Mouse (Mus musculus): ENCODE results near the gene a. TPM values are rescaled to one million over a fixed set of nuclear protein-coding genes. Genes with fewer than 3 reads are reported as not detected.

The a gene
- polyA plus RNA-seq, 1 experiment from 2014 or later = 2.0 TPM

- DNase-seq (ENCODE audit: extremely low spot score, low spot score) = no peak
- Histone ChIP-seq H3K27me3 (ENCODE audit: poor library complexity, severe bottlenecking) (no peaks in the 10 kb centered on the region), H3K27ac (no peak overlapping the region), H3K9me3 (peaks cover 8% of the 10 kb centered on the region), H3K4me1 (peaks cover 7% of the 10 kb centered on the region), H3K4me3 (no peak overlapping the region), H3K36me3 (replicated peaks) (no peaks in the 10 kb centered on the region)
- 78% methylated on average over 9 of the region's 9 CpGs for WGBS
Observed at GRCm38 (mm10) chr2:154764828-154765497, 26.2 kb upstream of the a start.

DNA sequence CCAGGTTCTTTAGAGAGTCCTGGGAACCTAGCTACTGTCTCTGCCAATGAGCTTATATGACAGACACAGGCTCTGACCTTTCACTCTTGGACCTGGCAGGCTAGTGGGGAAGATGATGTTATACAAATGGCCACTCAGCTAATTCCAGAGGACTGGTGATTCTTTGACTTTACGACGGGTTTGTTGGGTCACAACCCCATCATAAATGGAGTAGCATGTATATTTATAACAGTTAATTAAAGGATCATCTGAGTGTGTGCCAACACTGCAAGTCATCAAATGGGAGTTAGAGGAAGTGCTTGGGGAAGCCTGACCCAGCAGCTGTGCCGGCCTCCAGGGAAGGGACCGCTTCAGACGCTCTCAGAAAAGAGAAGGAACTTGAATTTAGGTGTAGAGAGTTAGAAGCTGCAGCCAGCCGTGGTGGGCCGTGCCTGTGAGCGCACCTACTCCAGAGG, 25.6 kb upstream of the a start:
- Histone ChIP-seq H3K4me1 (peaks cover 7% of the 10 kb centered on the region), H3K27ac (no peak overlapping the region), H3K9me3 (peaks cover 6% of the 10 kb centered on the region), H3K4me3 (no peak overlapping the region), H3K36me3 (replicated peaks) (no peaks in the 10 kb centered on the region), H3K27me3 (ENCODE audit: poor library complexity, severe bottlenecking) (no peaks in the 10 kb centered on the region)
- no peak for DNase-seq (ENCODE audit: extremely low spot score, low spot score)
- WGBS = 86% methylated on average over 8 of the region's 8 CpGs

GRCm38 (mm10) chr2:154767051-154767450, 24.2 kb upstream of the a start:
- H3K4me1 ChIP-seq = peaks cover 7% of the 10 kb centered on the region
- 93% methylated on average over 6 of the region's 6 CpGs for WGBS
- no peak for DNase-seq (ENCODE audit: extremely low spot score, low spot score)

DNA sequence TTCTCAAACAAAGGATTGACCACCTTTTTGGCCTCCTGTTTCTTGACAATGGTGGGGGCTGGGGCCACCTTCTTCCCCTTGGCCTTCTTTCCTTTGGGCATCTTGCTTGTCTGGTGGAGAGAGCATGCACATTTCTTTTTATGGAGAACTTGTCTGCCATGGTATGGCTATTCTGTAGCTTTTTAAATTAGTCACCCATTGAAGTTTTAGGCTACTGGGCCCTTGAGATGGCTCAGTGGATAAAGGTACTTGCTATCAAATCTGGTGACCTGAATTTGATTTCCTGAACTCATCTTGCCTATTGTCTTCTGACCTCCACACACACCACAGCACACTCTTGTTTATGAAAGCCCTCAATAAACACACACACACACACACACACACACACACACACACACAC, 21.3 kb upstream of the a start, which contains the start of gene Gm14214:
TSS of gene Gm14214 (minus strand) at position 101 of the 400 bp plus-strand sequence.
- Histone ChIP-seq H3K9me3 (0 out of 2 replicates have a peak, but pooled peaks cover 2% of the 10 kb centered on the region), H3K4me1 (0 out of 2 replicates have a peak, but pooled peaks cover 4% of the 10 kb centered on the region), H3K4me3 (no peak within 1 kb of the TSS), H3K27me3 (ENCODE audit: poor library complexity, severe bottlenecking) (no peaks in the 10 kb centered on the region), H3K27ac (no peak within 1 kb of the TSS), H3K36me3 (replicated peaks) (no peaks in the 10 kb centered on the region)
- DNase-seq (ENCODE audit: extremely low spot score, low spot score) = no peak

More at GRCm38 (mm10) chr2:154767051-154767450, 24.2 kb upstream of the a start:
- no peaks in the 10 kb centered on the region for H3K36me3 ChIP-seq (replicated peaks)
- H3K4me3 ChIP-seq = no peak overlapping the region
- H3K27me3 ChIP-seq (ENCODE audit: poor library complexity, severe bottlenecking) = no peaks in the 10 kb centered on the region
- H3K27ac ChIP-seq = no peak overlapping the region
- no peaks in the 10 kb centered on the region for H3K9me3 ChIP-seq

DNA sequence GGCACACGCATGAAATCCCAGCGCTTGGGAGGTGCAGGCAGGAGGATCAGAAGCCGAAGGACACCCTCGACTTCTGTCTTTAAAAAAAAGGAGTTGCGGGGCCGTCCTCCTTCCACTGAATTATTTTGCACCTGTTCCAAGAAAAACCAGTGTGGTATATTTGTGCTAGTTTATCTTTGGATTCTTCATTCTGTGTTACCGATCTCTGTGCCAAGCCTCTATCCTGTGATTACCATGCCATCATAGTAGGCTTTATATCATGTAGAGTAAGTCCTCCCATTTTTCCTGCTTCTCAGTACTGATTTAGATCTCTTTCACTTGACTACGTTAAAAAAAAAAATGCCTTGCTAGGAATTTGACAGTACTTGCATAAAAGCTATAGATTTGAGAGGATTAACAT, 19.6 kb upstream of the a start:
- 88% methylated on average over 8 of the region's 8 CpGs for WGBS

GRCm38 (mm10) chr2:154774032-154774431, 17.2 kb upstream of the a start:
- H3K36me3 ChIP-seq (replicated peaks) = no peaks in the 10 kb centered on the region
- WGBS = 80% methylated on average over 1 of the region's 1 CpGs
- 0 out of 2 replicates have a peak, but pooled peaks cover 4% of the 10 kb centered on the region for H3K4me1 ChIP-seq
- 0 out of 2 replicates have a peak, but pooled peaks cover 2% of the 10 kb centered on the region for H3K9me3 ChIP-seq
- H3K4me3 ChIP-seq = no peak overlapping the region
- DNase-seq (ENCODE audit: extremely low spot score, low spot score) = peak; percentile 38
- no peak overlapping the region for H3K27ac ChIP-seq
- H3K27me3 ChIP-seq (ENCODE audit: poor library complexity, severe bottlenecking) = no peaks in the 10 kb centered on the region

More for the DNA sequence above, 19.6 kb upstream of the a start:
- H3K4me1 ChIP-seq = 0 out of 2 replicates have a peak, but pooled peaks cover 4% of the 10 kb centered on the region
- H3K27ac ChIP-seq = no peak overlapping the region
- H3K9me3 ChIP-seq = 0 out of 2 replicates have a peak, but pooled peaks cover 2% of the 10 kb centered on the region
- no peak for DNase-seq (ENCODE audit: extremely low spot score, low spot score)
- no peaks in the 10 kb centered on the region for H3K27me3 ChIP-seq (ENCODE audit: poor library complexity, severe bottlenecking)
- no peak overlapping the region for H3K4me3 ChIP-seq
- no peaks in the 10 kb centered on the region for H3K36me3 ChIP-seq (replicated peaks)

- DNase-seq (ENCODE audit: extremely low spot score, low spot score) = no peak
- H3K9me3 ChIP-seq = 0 out of 2 replicates have a peak, but pooled peaks cover 2% of the 10 kb centered on the region
- no peaks in the 10 kb centered on the region for H3K36me3 ChIP-seq (replicated peaks)
- no peak overlapping the region for H3K27ac ChIP-seq
- no peak overlapping the region for H3K4me3 ChIP-seq
- WGBS = 77% methylated on average over 7 of the region's 7 CpGs
- H3K27me3 ChIP-seq (ENCODE audit: poor library complexity, severe bottlenecking) = no peaks in the 10 kb centered on the region
- H3K4me1 ChIP-seq = peaks cover 9% of the 10 kb centered on the region; the same call in 1 of the 2 replicates
Observed at GRCm38 (mm10) chr2:154776496-154776895, 14.7 kb upstream of the a start.

- 57% methylated on average over 3 of the region's 3 CpGs for WGBS
- H3K36me3 ChIP-seq (replicated peaks) = no peaks in the 10 kb centered on the region
- no peak for DNase-seq (ENCODE audit: extremely low spot score, low spot score)
- peaks cover 29% of the 10 kb centered on the region for H3K4me1 ChIP-seq
- H3K9me3 ChIP-seq = no peaks in the 10 kb centered on the region
- no peak overlapping the region for H3K27ac ChIP-seq
- no peaks in the 10 kb centered on the region for H3K27me3 ChIP-seq (ENCODE audit: poor library complexity, severe bottlenecking)
- H3K4me3 ChIP-seq = no peak overlapping the region
Observed at GRCm38 (mm10) chr2:154779648-154780047, 11.6 kb upstream of the a start.

DNA sequence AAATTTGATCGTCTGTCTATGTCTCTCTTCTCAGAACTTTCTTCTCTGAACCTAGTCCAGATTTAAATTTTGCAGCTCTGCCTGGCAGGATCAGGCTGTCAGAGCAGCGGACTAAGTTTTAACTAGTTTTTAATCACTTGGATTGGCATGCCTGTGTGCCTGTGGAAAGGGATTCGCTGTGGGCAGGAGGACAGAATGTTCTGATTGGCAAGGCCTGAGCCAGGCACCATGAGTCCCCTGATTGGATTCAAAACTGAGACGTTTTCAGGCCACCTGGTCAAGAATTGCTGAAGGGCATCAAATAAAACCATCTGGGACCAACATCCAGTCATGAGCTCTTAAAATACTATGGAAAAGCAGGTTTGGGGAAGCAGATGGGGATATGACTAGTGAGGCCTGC, 8.8 kb upstream of the a start:
- WGBS = 86% methylated on average over 4 of the region's 4 CpGs
- Histone ChIP-seq H3K4me3 (no peak overlapping the region), H3K36me3 (replicated peaks) (no peaks in the 10 kb centered on the region), H3K9me3 (no peaks in the 10 kb centered on the region), H3K27me3 (ENCODE audit: poor library complexity, severe bottlenecking) (no peaks in the 10 kb centered on the region), H3K27ac (no peak overlapping the region), H3K4me1 (peaks cover 44% of the 10 kb centered on the region)
- DNase-seq (ENCODE audit: extremely low spot score, low spot score) = no peak

DNA sequence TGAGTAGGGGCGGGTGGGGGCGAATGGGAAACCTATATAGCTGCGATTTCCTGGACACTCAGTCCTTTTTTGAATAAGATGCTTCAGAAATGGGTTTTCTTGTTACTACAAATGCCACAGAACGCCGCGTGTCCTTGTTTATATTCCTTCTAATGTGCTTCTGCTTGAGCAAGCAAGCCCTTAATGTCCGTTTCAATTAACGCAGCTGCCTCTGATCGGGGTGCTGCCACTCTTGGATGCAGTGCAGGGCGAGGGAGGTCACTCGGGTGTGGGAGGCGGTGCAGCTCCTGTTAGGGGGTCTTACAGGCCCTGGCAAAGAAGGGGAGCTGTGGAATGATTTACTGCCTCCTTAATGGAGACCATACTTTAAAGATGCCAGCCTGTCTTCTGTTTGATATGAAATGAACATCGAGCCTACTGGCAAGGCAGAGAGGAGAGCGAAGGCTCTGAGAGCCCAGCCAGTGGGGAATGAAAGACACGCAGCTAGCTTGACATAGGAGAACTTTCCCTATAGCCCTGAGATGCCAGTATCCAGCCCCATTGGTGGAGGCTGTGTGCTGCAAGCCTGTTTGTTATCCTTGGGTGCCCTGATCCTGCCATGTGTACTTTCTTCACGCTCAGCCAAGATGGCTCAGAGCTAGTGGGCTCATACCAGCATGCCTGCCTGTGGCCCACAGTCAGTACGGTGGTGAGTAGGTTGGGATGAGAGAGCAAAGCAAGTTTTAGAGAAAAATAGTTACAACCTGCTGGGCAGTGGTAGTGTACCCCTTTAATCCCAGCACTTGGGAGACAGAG, 8.1 kb upstream of the a start:
- Histone ChIP-seq H3K4me1 (peaks cover 44% of the 10 kb centered on the region), H3K27ac (0 out of 2 replicates have a peak overlapping the region, but pooled peaks have one; percentile 6), H3K9me3 (no peaks in the 10 kb centered on the region), H3K27me3 (ENCODE audit: poor library complexity, severe bottlenecking) (no peaks in the 10 kb centered on the region), H3K4me3 (no peak overlapping the region), H3K36me3 (replicated peaks) (no peaks in the 10 kb centered on the region)
- no peak for DNase-seq (ENCODE audit: extremely low spot score, low spot score)
- 75% methylated on average over 17 of the region's 17 CpGs for WGBS

- no peak for DNase-seq (ENCODE audit: extremely low spot score, low spot score)
- Histone ChIP-seq H3K4me3 (no peak overlapping the region), H3K27ac (no peak overlapping the region), H3K27me3 (ENCODE audit: poor library complexity, severe bottlenecking) (no peaks in the 10 kb centered on the region), H3K4me1 (peaks cover 50% of the 10 kb centered on the region), H3K36me3 (replicated peaks) (no peaks in the 10 kb centered on the region), H3K9me3 (no peaks in the 10 kb centered on the region)
- 73% methylated on average over 3 of the region's 3 CpGs for WGBS
Observed at GRCm38 (mm10) chr2:154785284-154785683, 5.9 kb upstream of the a start.

DNA sequence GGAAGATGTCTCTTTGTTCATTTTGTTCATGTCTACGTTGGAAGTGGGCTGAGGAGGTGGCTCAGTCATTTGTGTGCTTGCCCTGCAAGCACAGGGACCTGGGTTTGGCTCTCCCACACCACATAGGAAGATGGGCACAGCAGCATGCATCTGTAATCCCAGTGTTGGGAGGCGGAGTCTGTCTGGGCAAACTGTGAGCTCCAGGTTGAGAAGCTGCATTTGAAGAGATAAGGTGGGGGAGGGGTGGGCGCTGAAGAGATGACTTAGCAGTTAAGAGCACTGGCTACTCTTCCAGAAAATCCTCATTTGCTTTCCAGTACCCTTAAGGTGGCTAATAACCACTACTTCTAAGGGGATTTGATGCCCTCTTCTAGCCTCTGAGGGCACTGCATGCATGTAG, 5.0 kb upstream of the a start:
- H3K36me3 ChIP-seq (replicated peaks) = no peaks in the 10 kb centered on the region
- no peak for DNase-seq (ENCODE audit: extremely low spot score, low spot score)
- 40% methylated on average over 3 of the region's 3 CpGs for WGBS
- H3K9me3 ChIP-seq = no peaks in the 10 kb centered on the region
- H3K27me3 ChIP-seq (ENCODE audit: poor library complexity, severe bottlenecking) = no peaks in the 10 kb centered on the region
- no peak overlapping the region for H3K4me3 ChIP-seq
- no peak overlapping the region for H3K27ac ChIP-seq
- peaks cover 53% of the 10 kb centered on the region for H3K4me1 ChIP-seq

DNA sequence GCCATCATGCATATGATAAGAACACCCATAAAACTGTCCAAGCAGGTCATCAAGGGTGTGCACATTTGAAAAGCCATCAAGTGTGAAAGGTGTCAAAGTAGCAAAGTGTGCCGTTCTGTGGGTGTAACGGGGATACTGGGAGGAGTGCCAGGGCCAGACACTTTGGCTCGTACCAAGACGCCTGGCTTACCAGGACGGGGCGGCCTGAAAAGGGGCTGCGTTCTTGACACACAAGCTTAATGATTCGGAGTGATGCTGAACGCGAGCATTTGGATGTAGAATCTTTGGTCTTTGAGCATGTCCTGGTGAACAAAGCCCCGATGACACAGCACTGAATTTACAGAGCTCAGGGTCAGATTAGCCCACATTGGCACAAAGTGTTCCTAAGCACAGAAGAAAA, 4.4 kb upstream of the a start:
- 88% methylated on average over 11 of the region's 11 CpGs for WGBS

More for the DNA sequence above, 4.4 kb upstream of the a start:
- Histone ChIP-seq H3K36me3 (replicated peaks) (no peaks in the 10 kb centered on the region), H3K27ac (no peak overlapping the region), H3K9me3 (no peaks in the 10 kb centered on the region), H3K27me3 (ENCODE audit: poor library complexity, severe bottlenecking) (no peaks in the 10 kb centered on the region), H3K4me1 (peaks cover 53% of the 10 kb centered on the region), H3K4me3 (no peak overlapping the region)
- no peak for DNase-seq (ENCODE audit: extremely low spot score, low spot score)
